Mouse (Mus musculus) limb, embryonic 12.5 days (tissue): Measurements from ENCODE around the gene Galnt7. TPM values are rescaled to one million over a fixed set of nuclear protein-coding genes. Genes with fewer than 3 reads are reported as not detected.

Experiments
- ATAC-seq: fragments of 200-750 bp; cut with Nextera tagmentation; 2 replicates; pipeline ENCODE4 v1.8.0; 2017; ENCODE audit warnings: low read depth, moderate TSS enrichment; ENCODE audit not compliant: insufficient number of reproducible peaks, insufficient read depth, low FRiP score, low TSS enrichment
- H3K27ac ChIP-seq: fragments of 300-500 bp; sonication (generic); 2 replicates; pipeline ENCODE4 v1.5.1; 2016; ENCODE audit warnings: mild to moderate bottlenecking, moderate library complexity
- H3K27me3 ChIP-seq: fragments of 300-500 bp; sonication (generic); 2 replicates; pipeline ENCODE4 v1.6.1; 2016; ENCODE audit warnings: mild to moderate bottlenecking, moderate library complexity
- H3K36me3 ChIP-seq: fragments of 300-500 bp; sonication (generic); 2 replicates; pipeline ENCODE4 v1.6.1; 2016; ENCODE audit warnings: mild to moderate bottlenecking, moderate library complexity
- H3K4me1 ChIP-seq: fragments of 300-500 bp; sonication (generic); replicated peaks from 2 replicates; pipeline ENCODE4 v1.6.1; 2016
- H3K4me2 ChIP-seq: fragments of 300-500 bp; sonication (generic); 2 replicates; pipeline ENCODE4 v1.6.1; 2016; ENCODE audit warnings: mild to moderate bottlenecking, moderate library complexity
- H3K4me3 ChIP-seq: fragments of 300-500 bp; sonication (generic); replicated peaks from 2 replicates; pipeline ENCODE4 v1.5.1; 2016; ENCODE audit warnings: mild to moderate bottlenecking
- H3K9ac ChIP-seq: fragments of 300-500 bp; sonication (generic); replicated peaks from 2 replicates; pipeline ENCODE4 v1.6.1; 2016; ENCODE audit warnings: mild to moderate bottlenecking, moderate library complexity
- H3K9me3 ChIP-seq: fragments of 300-500 bp; sonication (generic); 2 replicates; pipeline ENCODE4 v1.6.1; 2016; ENCODE audit warnings: mild to moderate bottlenecking, moderate library complexity
- WGBS: fragments of 180-500 bp; shearing (Covaris S2); methylation state at CpG from one replicate; pipeline ENCODE4 v1.1.7; 2016; 5-methylcytosine and 5-hydroxymethylcytosine counted together
- polyA plus RNA-seq: library from polyadenylated mRNA; unstranded; fragments of >200 nt; fragmentation: Nextera tagmentation; extraction: Ambion mirVana; gene quantifications from 2 replicates; pipeline ENCODE4 v1.2.1, GENCODE M21; 2016

Galnt7 gene
- polyA plus RNA-seq, 1 experiment from 2014 or later, result 15.8 TPM

GRCm38 (mm10) chr8:57599813-57600555, 52.8 kb downstream of the Galnt7 start:
- Histone ChIP-seq H3K9me3 (no peaks in the 10 kb centered on the region), H3K4me2 (peak overlapping the region; percentile 50), H3K4me3 (peak overlapping the region; percentile 16), H3K27ac (no peak overlapping the region), H3K4me1 (peaks cover 13% of the 10 kb centered on the region), H3K27me3 (no peaks in the 10 kb centered on the region), H3K36me3 (no peaks in the 10 kb centered on the region), H3K9ac (no peak overlapping the region)
- WGBS, result 23% methylated on average over 22 of the region's 22 CpGs
- 0 out of 2 replicates have a peak, but pooled peaks have one; percentile 37 for ATAC-seq

- 83% methylated on average over 3 of the region's 3 CpGs for WGBS
- no peaks in the 10 kb centered on the region for H3K27me3 ChIP-seq
- no peak overlapping the region for H3K9ac ChIP-seq
- no peaks in the 10 kb centered on the region for H3K36me3 ChIP-seq
- H3K9me3 ChIP-seq, result no peaks in the 10 kb centered on the region
- no peak overlapping the region for H3K4me3 ChIP-seq
- ATAC-seq, result no peak
- no peak overlapping the region for H3K27ac ChIP-seq
- H3K4me1 ChIP-seq, result peaks cover 9% of the 10 kb centered on the region
- H3K4me2 ChIP-seq, result no peak overlapping the region
These were observed 57.0 kb downstream of the Galnt7 start for GRCm38 (mm10) chr8:57595853-57596252.

GRCm38 (mm10) chr8:57594175-57594885, 58.5 kb downstream of the Galnt7 start:
- Histone ChIP-seq H3K9ac (no peak overlapping the region), H3K36me3 (no peaks in the 10 kb centered on the region), H3K4me1 (no peaks in the 10 kb centered on the region), H3K27me3 (no peaks in the 10 kb centered on the region), H3K27ac (no peak overlapping the region), H3K4me2 (no peak overlapping the region), H3K9me3 (no peaks in the 10 kb centered on the region), H3K4me3 (no peak overlapping the region)
- ATAC-seq, result no peak
- 73% methylated on average over 6 of the region's 6 CpGs for WGBS

- H3K4me2 ChIP-seq, result no peak overlapping the region
- ATAC-seq, result no peak
- no peaks in the 10 kb centered on the region for H3K4me1 ChIP-seq
- no peak overlapping the region for H3K9ac ChIP-seq
- H3K9me3 ChIP-seq, result no peaks in the 10 kb centered on the region
- H3K27ac ChIP-seq, result no peak overlapping the region
- H3K36me3 ChIP-seq, result no peaks in the 10 kb centered on the region
- WGBS, result 90% methylated on average over 7 of the region's 7 CpGs
- H3K27me3 ChIP-seq, result no peaks in the 10 kb centered on the region
- H3K4me3 ChIP-seq, result no peak overlapping the region
These were observed 60.2 kb downstream of the Galnt7 start for GRCm38 (mm10) chr8:57592604-57593003.

GRCm38 (mm10) chr8:57591681-57592080, 61.2 kb downstream of the Galnt7 start:
- no peaks in the 10 kb centered on the region for H3K9me3 ChIP-seq
- no peak overlapping the region for H3K4me3 ChIP-seq
- H3K9ac ChIP-seq, result no peak overlapping the region
- ATAC-seq, result no peak
- H3K27ac ChIP-seq, result no peak overlapping the region
- no peak overlapping the region for H3K4me2 ChIP-seq
- 86% methylated on average over 4 of the region's 4 CpGs for WGBS
- H3K4me1 ChIP-seq, result 0 out of 2 replicates have a peak, but pooled peaks cover 1% of the 10 kb centered on the region
- no peaks in the 10 kb centered on the region for H3K36me3 ChIP-seq
- H3K27me3 ChIP-seq, result no peaks in the 10 kb centered on the region

- no peak for ATAC-seq
- no peak overlapping the region for H3K4me3 ChIP-seq
- no peaks in the 10 kb centered on the region for H3K9me3 ChIP-seq
- no peaks in the 10 kb centered on the region for H3K27me3 ChIP-seq
- no peak overlapping the region for H3K27ac ChIP-seq
- 81% methylated on average over 8 of the region's 8 CpGs for WGBS
- 0 out of 2 replicates have a peak, but pooled peaks cover 2% of the 10 kb centered on the region for H3K4me1 ChIP-seq
- H3K9ac ChIP-seq, result no peak overlapping the region
- no peaks in the 10 kb centered on the region for H3K36me3 ChIP-seq
- no peak overlapping the region for H3K4me2 ChIP-seq
These were observed 62.8 kb downstream of the Galnt7 start for GRCm38 (mm10) chr8:57590015-57590414.

GRCm38 (mm10) chr8:57589176-57589575, 63.7 kb downstream of the Galnt7 start:
- Histone ChIP-seq H3K36me3 (no peaks in the 10 kb centered on the region), H3K4me2 (no peak overlapping the region), H3K9ac (no peak overlapping the region), H3K27me3 (no peaks in the 10 kb centered on the region), H3K9me3 (no peaks in the 10 kb centered on the region), H3K27ac (no peak overlapping the region), H3K4me1 (0 out of 2 replicates have a peak, but pooled peaks cover 2% of the 10 kb centered on the region), H3K4me3 (no peak overlapping the region)
- WGBS, result 91% methylated on average over 9 of the region's 9 CpGs
- ATAC-seq, result no peak

- Histone ChIP-seq H3K9me3 (no peaks in the 10 kb centered on the region), H3K4me3 (no peak overlapping the region), H3K4me2 (no peak overlapping the region), H3K4me1 (0 out of 2 replicates have a peak, but pooled peaks cover 2% of the 10 kb centered on the region), H3K36me3 (no peaks in the 10 kb centered on the region), H3K27ac (no peak overlapping the region), H3K27me3 (no peaks in the 10 kb centered on the region), H3K9ac (no peak overlapping the region)
- ATAC-seq, result no peak
- WGBS, result 97% methylated on average over 1 of the region's 1 CpGs
These were observed 64.2 kb downstream of the Galnt7 start for GRCm38 (mm10) chr8:57588604-57589003.

GRCm38 (mm10) chr8:57586667-57587066, 66.2 kb downstream of the Galnt7 start:
- Histone ChIP-seq H3K4me1 (0 out of 2 replicates have a peak, but pooled peaks cover 2% of the 10 kb centered on the region), H3K4me3 (no peak overlapping the region), H3K27ac (no peak overlapping the region), H3K27me3 (no peaks in the 10 kb centered on the region), H3K9me3 (no peaks in the 10 kb centered on the region), H3K9ac (no peak overlapping the region), H3K36me3 (peaks cover 7% of the 10 kb centered on the region; the same call in 1 of the 2 replicates), H3K4me2 (no peak overlapping the region)
- ATAC-seq, result no peak
- 67% methylated on average over 4 of the region's 4 CpGs for WGBS

- no peak for ATAC-seq
- WGBS, result 68% methylated on average over 3 of the region's 3 CpGs
- peaks cover 14% of the 10 kb centered on the region; the same call in 1 of the 2 replicates for H3K36me3 ChIP-seq
These were observed 67.0 kb downstream of the Galnt7 start for GRCm38 (mm10) chr8:57585831-57586230.

GRCm38 (mm10) chr8:57585128-57585442, 67.7 kb downstream of the Galnt7 start:
- no peak overlapping the region for H3K4me3 ChIP-seq
- no peak overlapping the region for H3K9ac ChIP-seq
- no peaks in the 10 kb centered on the region for H3K27me3 ChIP-seq
- H3K4me1 ChIP-seq, result 0 out of 2 replicates have a peak, but pooled peaks cover 2% of the 10 kb centered on the region
- 92% methylated on average over 5 of the region's 5 CpGs for whole genome bisulfite sequencing
- peaks cover 14% of the 10 kb centered on the region; the same call in 1 of the 2 replicates for H3K36me3 ChIP-seq
- H3K4me2 ChIP-seq, result no peak overlapping the region
- H3K27ac ChIP-seq, result no peak overlapping the region
- no peaks in the 10 kb centered on the region for H3K9me3 ChIP-seq
- ATAC-seq, result no peak

More at GRCm38 (mm10) chr8:57585831-57586230, 67.0 kb downstream of the Galnt7 start:
- Histone ChIP-seq H3K4me3 (no peak overlapping the region), H3K9ac (no peak overlapping the region), H3K27me3 (no peaks in the 10 kb centered on the region), H3K27ac (no peak overlapping the region), H3K4me1 (0 out of 2 replicates have a peak, but pooled peaks cover 2% of the 10 kb centered on the region), H3K4me2 (no peak overlapping the region), H3K9me3 (no peaks in the 10 kb centered on the region)
